Mouse (Mus musculus) olfactory bulb, adult 2 months (tissue): ENCODE results near the gene Os9. TPM values are rescaled to one million over a fixed set of nuclear protein-coding genes. Genes with fewer than 3 reads are reported as not detected.

Experiments used
- H3K27ac ChIP-seq: fragments of 200-500 bp; 2 replicates; pipeline ENCODE4 v1.5.1; 2012; ENCODE audit warnings: low read depth, low read length; ENCODE audit not compliant: insufficient read depth
- H3K4me1 ChIP-seq: fragments of 200-500 bp; 2 replicates; pipeline ENCODE4 v1.6.1; 2012; ENCODE audit warnings: low read length; ENCODE audit not compliant: control insufficient read depth, insufficient read depth
- H3K4me3 ChIP-seq: fragments of 200-500 bp; 2 replicates; pipeline ENCODE4 v1.5.1; 2012; ENCODE audit warnings: mild to moderate bottlenecking, low read depth, low read length, moderate library complexity; ENCODE audit not compliant: insufficient read depth
- CTCF ChIP-seq: fragments of 200-500 bp; IDR thresholded peaks from 2 replicates; pipeline ENCODE4 v1.5.1; 2012; ENCODE audit warnings: low read depth, mild to moderate bottlenecking, low read length, moderate library complexity; ENCODE audit not compliant: insufficient read depth
- POLR2A ChIP-seq: fragments of 200-500 bp; IDR thresholded peaks from 2 replicates; pipeline ENCODE4 v1.6.1; 2012; ENCODE audit warnings: mild to moderate bottlenecking, low read depth, low read length, moderate library complexity; ENCODE audit not compliant: insufficient read depth
- WGBS: fragments of 180-500 bp; shearing (Covaris S2); methylation state at CpG from one replicate; pipeline ENCODE4 v1.1.7; 2018; 5-methylcytosine and 5-hydroxymethylcytosine counted together
- polyA plus RNA-seq: library from polyadenylated mRNA; stranded (reverse); fragments of >200 nt; gene quantifications from 2 replicates; pipeline ENCODE4 v1.2.4, GENCODE M21; 2012; ENCODE audit warnings: low replicate concordance; ENCODE audit not compliant: missing spikeins, insufficient read depth, insufficient read length

Os9 gene
- polyA plus RNA-seq, 1 experiment = 124 TPM

GRCm38 (mm10) chr10:127059174-127059967, 61.6 kb downstream of the Os9 start:
- Histone ChIP-seq H3K27ac (no peak overlapping the region), H3K4me3 (peak overlapping the region; percentile 78), H3K4me1 (peaks cover 22% of the 10 kb centered on the region)
- TF ChIP-seq CTCF (no peak), POLR2A (no peak)
- whole genome bisulfite sequencing = under 1% methylated on average over 73 of the region's 92 CpGs

GRCm38 (mm10) chr10:127058708-127059107, 62.2 kb downstream of the Os9 start:
- WGBS = 2% methylated on average over 8 of the region's 8 CpGs
- TF ChIP-seq CTCF (no peak), POLR2A (no peak)
- Histone ChIP-seq H3K27ac (no peak overlapping the region), H3K4me1 (peaks cover 20% of the 10 kb centered on the region), H3K4me3 (peak overlapping the region; percentile 78)

- WGBS = 2% methylated on average over 9 of the region's 9 CpGs
- peaks cover 20% of the 10 kb centered on the region for H3K4me1 ChIP-seq
- H3K27ac ChIP-seq = no peak overlapping the region
- peak overlapping the region; percentile 78 for H3K4me3 ChIP-seq
- TF ChIP-seq CTCF (peak; percentile 94), POLR2A (no peak)
These were observed 62.8 kb downstream of the Os9 start for GRCm38 (mm10) chr10:127058161-127058560.

- Histone ChIP-seq H3K4me1 (peaks cover 20% of the 10 kb centered on the region), H3K4me3 (no peak overlapping the region), H3K27ac (no peak overlapping the region)
- TF ChIP-seq POLR2A (no peak), CTCF (no peak)
- 89% methylated on average over 20 of the region's 20 CpGs for WGBS
These were observed 64.4 kb downstream of the Os9 start for GRCm38 (mm10) chr10:127056490-127056889.

- Histone ChIP-seq H3K4me3 (no peak overlapping the region), H3K27ac (no peak overlapping the region), H3K4me1 (peaks cover 14% of the 10 kb centered on the region)
- TF ChIP-seq CTCF (no peak), POLR2A (no peak)
- WGBS = 90% methylated on average over 8 of the region's 8 CpGs
These were observed 65.5 kb downstream of the Os9 start for GRCm38 (mm10) chr10:127055406-127055805.

GRCm38 (mm10) chr10:127054646-127055045, 66.3 kb downstream of the Os9 start:
- WGBS = 79% methylated on average over 4 of the region's 4 CpGs
- TF ChIP-seq POLR2A (no peak), CTCF (no peak)
- no peak overlapping the region for H3K4me3 ChIP-seq
- H3K27ac ChIP-seq = no peak overlapping the region
- H3K4me1 ChIP-seq = peaks cover 12% of the 10 kb centered on the region

GRCm38 (mm10) chr10:127050119-127050474, 70.8 kb downstream of the Os9 start:
- Histone ChIP-seq H3K4me1 (peaks cover 13% of the 10 kb centered on the region), H3K4me3 (no peak overlapping the region), H3K27ac (no peak overlapping the region)
- WGBS = 22% methylated on average over 10 of the region's 10 CpGs
- TF ChIP-seq CTCF = no peak
- TF ChIP-seq POLR2A = no peak

GRCm38 (mm10) chr10:127049395-127050118, 71.4 kb downstream of the Os9 start:
- Histone ChIP-seq H3K4me3 (no peak overlapping the region), H3K4me1 (peaks cover 13% of the 10 kb centered on the region), H3K27ac (no peak overlapping the region)
- 4% methylated on average over 29 of the region's 29 CpGs for WGBS
- TF ChIP-seq POLR2A (no peak), CTCF (no peak)

- TF ChIP-seq POLR2A (no peak), CTCF (no peak)
- 4% methylated on average over 35 of the region's 35 CpGs for WGBS
- Histone ChIP-seq H3K4me1 (peaks cover 13% of the 10 kb centered on the region), H3K4me3 (no peak overlapping the region), H3K27ac (no peak overlapping the region)
These were observed 72.1 kb downstream of the Os9 start for GRCm38 (mm10) chr10:127048608-127049394.
